Mouse (Mus musculus) small intestine, adult 2 months (tissue): ENCODE results near the gene Olfr107. TPM values are rescaled to one million over a fixed set of nuclear protein-coding genes. Genes with fewer than 3 reads are reported as not detected.

ENCODE experiments used
- H3K27ac ChIP-seq: fragments of 200-500 bp; 2 replicates; pipeline ENCODE4 v1.5.1; 2012; ENCODE audit warnings: low read depth, low read length, control low read depth, inconsistent platforms; ENCODE audit not compliant: insufficient read depth
- H3K27me3 ChIP-seq: fragments of 200-500 bp; 2 replicates; pipeline ENCODE4 v1.6.1; 2012; ENCODE audit warnings: mild to moderate bottlenecking, moderate library complexity, low read length, inconsistent platforms; ENCODE audit not compliant: control insufficient read depth, insufficient read depth
- H3K36me3 ChIP-seq: fragments of 200-500 bp; 2 replicates; pipeline ENCODE4 v1.6.1; 2012; ENCODE audit warnings: mild to moderate bottlenecking, low read length, control low read depth, inconsistent platforms; ENCODE audit not compliant: control insufficient read depth, insufficient read depth
- H3K4me1 ChIP-seq: fragments of 200-500 bp; 2 replicates; pipeline ENCODE4 v1.6.1; 2012; ENCODE audit warnings: low read length, inconsistent platforms, mixed read lengths; ENCODE audit not compliant: control insufficient read depth, insufficient read depth, insufficient read length
- H3K4me3 ChIP-seq: fragments of 200-500 bp; 2 replicates; pipeline ENCODE4 v1.5.1; 2012; ENCODE audit warnings: low read depth, mild to moderate bottlenecking, control low read depth, inconsistent platforms, low read length, moderate library complexity
- CTCF ChIP-seq: fragments of 200-500 bp; IDR thresholded peaks from 2 replicates; pipeline ENCODE4 v1.5.1; 2012; ENCODE audit warnings: low read depth, mild to moderate bottlenecking, control low read depth, inconsistent platforms, low read length, moderate library complexity, mixed read lengths; ENCODE audit not compliant: insufficient replicate concordance, insufficient read length; ENCODE audit errors: extremely low read depth
- POLR2A ChIP-seq: fragments of 200-500 bp; IDR thresholded peaks from 2 replicates; pipeline ENCODE4 v1.6.1; 2012; ENCODE audit warnings: low read depth, mild to moderate bottlenecking, control low read depth, inconsistent platforms, low read length, moderate library complexity
- WGBS: fragments of 180-500 bp; shearing (Covaris S2); methylation state at CpG from one replicate; pipeline ENCODE4 v1.1.7; 2018; 5-methylcytosine and 5-hydroxymethylcytosine counted together
- polyA plus RNA-seq: library from polyadenylated mRNA; depleted of rRNA; stranded (reverse); fragments of >200 nt; gene quantifications from 2 replicates; pipeline ENCODE4 v1.2.3, GENCODE M21; 2012; rRNA removed

The Olfr107 gene
- polyA plus RNA-seq = not detected in 2 replicates

DNA sequence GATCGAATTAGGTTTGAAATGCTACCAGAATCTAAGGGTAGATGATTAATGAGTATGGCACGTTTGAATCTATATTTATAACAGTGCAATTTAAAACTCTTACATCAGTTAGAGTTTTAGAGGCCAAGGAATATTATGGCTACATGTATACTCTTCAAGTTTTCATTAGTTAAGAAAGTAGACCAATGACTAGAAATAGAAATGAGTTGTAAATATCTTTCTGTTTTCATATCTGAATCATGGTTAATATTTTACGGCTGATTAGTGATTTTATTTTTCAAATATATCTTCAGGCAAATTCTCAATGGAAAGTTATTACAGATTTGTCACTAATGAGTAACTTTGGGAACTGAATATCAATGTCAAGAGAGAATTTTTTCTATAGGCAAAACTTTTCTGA lies at the start of gene Olfr107:
Olfr107 (plus strand) TSS at position 301 of the 400 bp plus-strand sequence.
- TF ChIP-seq CTCF = no peak
- no peak for TF ChIP-seq POLR2A
- Histone ChIP-seq H3K27ac (no peak within 1 kb of the TSS), H3K36me3 (no peaks in the 10 kb centered on the region), H3K4me3 (no peak within 1 kb of the TSS), H3K27me3 (no peaks in the 10 kb centered on the region), H3K4me1 (no peaks in the 10 kb centered on the region)
- WGBS = 70% methylated on average over 3 of the region's 3 CpGs

- no peak within 1 kb of the TSS for H3K4me3 ChIP-seq
- no peaks in the 10 kb centered on the region for H3K4me1 ChIP-seq
- TF ChIP-seq CTCF = no peak
- no peak for TF ChIP-seq POLR2A
- no peaks in the 10 kb centered on the region for H3K27me3 ChIP-seq
- H3K27ac ChIP-seq = no peak within 1 kb of the TSS
- no peaks in the 10 kb centered on the region for H3K36me3 ChIP-seq
Measured at GRCm38 (mm10) chr17:37359282-37359681, 39.7 kb upstream of the Olfr107 start, which contains the start of gene Olfr104-ps. TSS of gene Olfr104-ps (plus strand) at chr17:37359582.

DNA sequence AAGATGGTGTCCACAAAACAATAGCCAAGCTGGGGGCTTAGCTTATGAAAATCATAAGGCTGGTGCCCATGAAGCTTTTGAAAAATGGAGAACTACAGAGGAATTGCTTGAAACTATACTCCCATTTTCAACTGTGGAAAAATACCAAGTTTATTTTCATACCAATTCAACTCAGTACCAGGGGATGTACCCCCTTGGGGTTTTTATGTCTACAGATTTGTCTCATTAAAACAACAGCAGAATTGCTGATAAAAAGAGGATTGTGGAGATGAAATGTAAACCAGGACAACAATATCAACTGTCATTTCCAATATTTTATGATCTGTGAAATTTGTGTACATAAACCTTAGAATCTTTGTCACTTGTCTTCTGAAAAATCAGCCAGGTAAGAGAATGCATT lies 20.3 kb upstream of the Olfr107 start, which contains the start of gene Olfr105-ps:
Olfr105-ps (plus strand) TSS at position 301 of the 400 bp plus-strand sequence.
- no peak within 1 kb of the TSS for H3K4me3 ChIP-seq
- no peaks in the 10 kb centered on the region for H3K4me1 ChIP-seq
- no peak within 1 kb of the TSS for H3K27ac ChIP-seq
- no peaks in the 10 kb centered on the region for H3K27me3 ChIP-seq
- H3K36me3 ChIP-seq = no peaks in the 10 kb centered on the region
- TF ChIP-seq CTCF (no peak), POLR2A (no peak)

GRCm38 (mm10) chr17:37390093-37390492 lies 8.9 kb upstream of the Olfr107 start, which contains the start of gene Olfr106-ps:
TSS of gene Olfr106-ps (plus strand) at chr17:37390393.
- no peak within 1 kb of the TSS for H3K27ac ChIP-seq
- WGBS = 84% methylated on average over 1 of the region's 1 CpGs
- TF ChIP-seq POLR2A (no peak), CTCF (no peak)

DNA sequence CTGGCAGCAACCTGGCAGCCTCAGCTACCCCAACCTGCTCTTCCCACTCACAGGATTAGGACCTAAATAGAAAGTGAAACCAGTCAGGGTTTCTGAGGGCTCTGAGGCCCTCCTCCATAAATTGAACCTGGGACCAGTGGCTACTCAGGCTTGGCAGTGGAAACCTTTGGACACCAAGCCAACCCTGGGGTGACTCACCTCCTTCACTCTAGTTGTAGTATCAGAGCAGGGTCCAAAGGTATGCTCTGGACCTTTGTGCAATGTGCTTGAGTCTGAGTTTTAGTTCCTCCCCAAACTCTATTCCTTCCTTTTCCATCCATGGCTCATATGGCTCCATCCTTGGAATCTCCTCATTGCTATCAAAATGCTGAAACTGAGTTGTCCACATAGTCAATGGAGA lies 14.4 kb downstream of the Olfr107 start:
- H3K4me1 ChIP-seq = no peaks in the 10 kb centered on the region
- H3K4me3 ChIP-seq = no peak overlapping the region
- H3K27me3 ChIP-seq = no peaks in the 10 kb centered on the region
- TF ChIP-seq POLR2A (no peak), CTCF (no peak)
- no peak overlapping the region for H3K27ac ChIP-seq
- no peaks in the 10 kb centered on the region for H3K36me3 ChIP-seq

More at GRCm38 (mm10) chr17:37390093-37390492, 8.9 kb upstream of the Olfr107 start, which contains the start of gene Olfr106-ps:
- H3K4me3 ChIP-seq = no peak within 1 kb of the TSS
- H3K27me3 ChIP-seq = no peaks in the 10 kb centered on the region
- H3K36me3 ChIP-seq = no peaks in the 10 kb centered on the region
- no peaks in the 10 kb centered on the region for H3K4me1 ChIP-seq

DNA sequence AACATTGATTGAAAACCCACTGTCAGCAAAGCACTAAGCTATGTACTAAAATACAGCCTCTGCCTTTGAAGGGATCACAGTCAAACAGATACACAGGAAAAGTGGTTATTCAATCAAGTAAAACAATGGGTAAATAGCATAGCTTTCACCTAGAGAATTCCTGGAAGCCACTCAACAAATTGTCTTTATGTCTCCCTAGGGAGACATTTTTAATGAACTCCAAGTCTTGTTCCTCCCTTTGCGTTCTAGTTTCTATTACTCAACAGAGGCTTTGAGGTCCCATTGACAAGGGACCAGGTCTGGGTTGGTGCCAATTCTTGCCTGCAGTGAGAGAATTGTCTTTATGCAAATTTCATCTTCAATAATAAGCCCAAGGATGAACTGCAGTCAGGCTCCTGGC lies 46.2 kb downstream of the Olfr107 start, which contains the start of gene Olfr108:
Olfr108 (plus strand) TSS at position 301 of the 400 bp plus-strand sequence.
- Histone ChIP-seq H3K27me3 (no peaks in the 10 kb centered on the region), H3K27ac (no peak within 1 kb of the TSS), H3K36me3 (no peaks in the 10 kb centered on the region), H3K4me1 (no peaks in the 10 kb centered on the region), H3K4me3 (no peak within 1 kb of the TSS)
- TF ChIP-seq CTCF = no peak
- no peak for TF ChIP-seq POLR2A
- WGBS = 88% methylated on average over 1 of the region's 1 CpGs

Other genes starting within 250 kb of the Olfr107 start
- gene Olfr93, start 237.7 kb upstream of the Olfr107 start, polyA plus RNA-seq = not detected in 2 replicates
- gene Ubd, start 205.3 kb upstream of the Olfr107 start, polyA plus RNA-seq = 0.79 TPM in 1 of 2 replicates, not detected in the other
- not detected in 2 replicates for gene Olfr94, start 198.2 kb upstream of the Olfr107 start, polyA plus RNA-seq
- not detected in 2 replicates for gene Olfr95, start 186.1 kb upstream of the Olfr107 start, polyA plus RNA-seq
- gene Olfr96, start 179.1 kb upstream of the Olfr107 start, polyA plus RNA-seq = not detected in 2 replicates
- gene Olfr97, start 161.9 kb upstream of the Olfr107 start, polyA plus RNA-seq = not detected in 2 replicates
- not detected in 2 replicates for gene Olfr98, start 135.5 kb upstream of the Olfr107 start, polyA plus RNA-seq
- 3.1 and 4.0 TPM in 2 replicates for gene H2-M3, start 129.0 kb upstream of the Olfr107 start, polyA plus RNA-seq
- gene Olfr99, start 115.8 kb upstream of the Olfr107 start, polyA plus RNA-seq = not detected in 2 replicates
- not detected in 2 replicates for gene Olfr101, start 94.9 kb upstream of the Olfr107 start, polyA plus RNA-seq
- not detected in 2 replicates for gene Olfr102, start 82.2 kb upstream of the Olfr107 start, polyA plus RNA-seq
- gene Olfr103, start 59.5 kb upstream of the Olfr107 start, polyA plus RNA-seq = not detected in 2 replicates
- gene Olfr104-ps, start 39.6 kb upstream of the Olfr107 start, polyA plus RNA-seq = not detected in 2 replicates
- gene Olfr105-ps, start 20.2 kb upstream of the Olfr107 start, polyA plus RNA-seq = not detected in 2 replicates
- gene Olfr106-ps, start 8.8 kb upstream of the Olfr107 start, polyA plus RNA-seq = not detected in 2 replicates
- gene Olfr108, start 46.3 kb downstream of the Olfr107 start, polyA plus RNA-seq = not detected in 2 replicates
- gene Olfr109, start 59.7 kb downstream of the Olfr107 start, polyA plus RNA-seq = not detected in 2 replicates
- gene H2-M2, start 84.3 kb downstream of the Olfr107 start, polyA plus RNA-seq = 0.80 and 0.93 TPM in 2 replicates
- gene Olfr110, start 93.2 kb downstream of the Olfr107 start, polyA plus RNA-seq = not detected in 2 replicates
- not detected in 2 replicates for gene Olfr111, start 108.8 kb downstream of the Olfr107 start, polyA plus RNA-seq
- gene Olfr112, start 170.2 kb downstream of the Olfr107 start, polyA plus RNA-seq = not detected in 2 replicates
- gene Olfr113, start 178.4 kb downstream of the Olfr107 start, polyA plus RNA-seq = not detected in 2 replicates
- not detected in 2 replicates for gene Olfr114, start 193.5 kb downstream of the Olfr107 start, polyA plus RNA-seq
- gene Olfr115, start 227.9 kb downstream of the Olfr107 start, polyA plus RNA-seq = not detected in 2 replicates
- not detected in 2 replicates for gene Olfr116, start 228.0 kb downstream of the Olfr107 start, polyA plus RNA-seq